Mouse (Mus musculus): ENCODE results near the gene Timp3.

Gene Timp3

GRCm38 (mm10) chr10:86387821-86388440, 87.8 kb downstream of the Timp3 start:
- DNase-seq (ENCODE audit: low spot score) = peak; percentile 69

- DNase-seq (ENCODE audit: low spot score) = no peak
These were observed 88.6 kb downstream of the Timp3 start for GRCm38 (mm10) chr10:86388803-86389202.

GRCm38 (mm10) chr10:86389357-86389756, 89.2 kb downstream of the Timp3 start:
- DNase-seq (ENCODE audit: low spot score) = no peak

- DNase-seq (ENCODE audit: low spot score) = no peak
These were observed 89.7 kb downstream of the Timp3 start for GRCm38 (mm10) chr10:86389913-86390312.

GRCm38 (mm10) chr10:86392399-86392798, 92.2 kb downstream of the Timp3 start:
- no peak for DNase-seq (ENCODE audit: low spot score)

GRCm38 (mm10) chr10:86397577-86398346, 97.6 kb downstream of the Timp3 start:
- no peak for DNase-seq (ENCODE audit: low spot score)

GRCm38 (mm10) chr10:86398347-86398720, 98.2 kb downstream of the Timp3 start:
- DNase-seq (ENCODE audit: low spot score) = no peak

Data from MN1 (cell line).